Mouse (Mus musculus) G1E-ER4 (cell line): ENCODE data around the gene 2210418O10Rik. TPM values are rescaled to one million over a fixed set of nuclear protein-coding genes. Genes with fewer than 3 reads are reported as not detected.
"Not testable (repeated sequence)": the region's sequence is repeated elsewhere in the genome, so short reads cannot be mapped to it uniquely, and the experiment has no call there.

Experiments
- GATA1 ChIP-seq: IDR thresholded peaks from one replicate; pipeline ENCODE4 v1.8.0; 2012; ENCODE audit warnings: low read length, inconsistent platforms
- polyA plus RNA-seq: library from polyadenylated mRNA; stranded (reverse); fragments of >175 nt; gene quantifications from 2 replicates; pipeline ENCODE4 v1.2.3, GENCODE M21; 2012

The 2210418O10Rik gene
- polyA plus RNA-seq: 0.18 and 0.40 TPM in 2 replicates

DNA sequence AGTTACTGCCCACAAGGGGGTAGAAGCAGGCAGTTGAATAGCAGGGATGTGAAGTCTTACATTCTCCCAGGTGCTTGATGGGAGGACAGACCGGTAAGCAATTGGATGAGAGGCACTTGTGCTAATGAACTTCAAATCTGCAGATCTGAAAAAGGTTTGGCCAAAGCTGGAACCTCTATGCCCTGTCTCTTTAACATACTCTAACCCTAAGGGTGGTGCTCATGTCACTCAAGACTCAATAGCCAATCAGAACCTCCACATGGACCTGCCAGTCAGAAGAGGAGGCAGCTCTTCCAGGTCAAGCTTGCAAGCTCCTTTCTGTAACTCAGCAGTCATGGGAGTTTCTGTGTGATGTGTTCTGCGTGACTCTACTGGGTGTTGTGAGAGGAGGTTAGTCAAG, at the start of gene 2210418O10Rik:
2210418O10Rik (plus strand) TSS at position 301 of the 400 bp plus-strand sequence.
- not testable (repeated sequence) for TF ChIP-seq GATA1

Other genes with a start within 250 kb of the 2210418O10Rik start
- 0.05 and 0.16 TPM in 2 replicates for gene Gm2004, start 76.7 kb upstream of the 2210418O10Rik start, polyA plus RNA-seq
- not detected in 2 replicates for gene Gm11009, start 92.9 kb downstream of the 2210418O10Rik start, polyA plus RNA-seq
- not detected in 2 replicates for gene Gm14435, start 197.0 kb downstream of the 2210418O10Rik start, polyA plus RNA-seq